Mouse (Mus musculus): ENCODE results near the gene Rps10.

Rps10 gene

GRCm38 (mm10) chr17:27636132-27637020, at the start of gene Rps10:
TSS of gene Rps10 (minus strand) at chr17:27636669.
- ATAC-seq (ENCODE audit: low TSS enrichment), result no peak

DNA sequence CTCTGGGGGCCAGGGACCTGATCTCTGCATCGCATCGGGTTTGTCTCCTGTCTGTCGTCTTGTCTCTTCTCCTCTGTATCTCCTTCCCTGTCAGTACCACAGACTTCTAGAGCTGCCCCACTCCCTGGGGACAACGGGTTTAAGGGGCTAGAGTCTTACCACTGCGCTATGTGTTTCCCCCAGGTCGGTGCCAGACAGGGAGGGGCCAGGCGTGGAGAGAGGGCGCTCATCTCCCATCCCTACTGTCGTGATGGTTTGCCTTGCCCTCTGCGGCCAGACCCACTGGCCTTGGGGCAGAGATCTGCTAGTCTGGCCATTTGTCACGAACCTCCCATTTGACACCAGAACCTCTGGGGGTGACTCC, 49.1 kb upstream of the Rps10 start:
- peak; percentile 14; the same call in 1 of the 2 replicates for ATAC-seq (ENCODE audit: low TSS enrichment)

DNA sequence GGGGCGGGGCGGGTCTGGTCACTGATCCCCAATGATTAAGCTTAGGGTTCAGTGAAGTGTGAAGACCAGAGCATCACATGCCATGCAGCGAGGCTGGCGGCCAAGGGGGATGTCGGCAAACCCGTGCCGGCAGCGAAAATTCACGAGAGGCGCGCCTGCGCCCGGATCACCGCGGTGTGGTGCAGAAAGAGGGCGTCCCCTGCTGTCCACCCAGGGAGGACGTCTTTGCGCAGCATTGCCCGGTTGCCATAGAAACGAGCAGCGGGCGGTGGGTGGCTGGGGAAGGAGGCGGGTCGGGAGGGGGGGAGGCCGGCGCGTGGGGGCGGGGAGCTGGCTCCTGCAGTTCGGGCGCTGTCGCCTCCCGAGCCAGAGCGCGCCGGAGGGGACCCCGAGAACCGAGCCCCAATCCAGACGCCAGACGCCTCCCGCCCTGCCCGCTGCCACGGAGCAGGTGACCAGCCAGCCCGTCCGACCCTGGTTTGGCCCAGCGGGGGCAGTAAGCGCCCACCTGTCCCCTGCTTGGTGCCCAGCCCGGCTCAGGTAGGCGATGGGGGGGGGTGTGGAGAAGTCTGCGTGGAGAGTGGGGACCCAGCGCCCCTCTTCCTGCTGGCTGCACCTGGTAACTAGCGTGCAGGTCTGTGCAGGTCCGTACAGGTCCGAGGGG, 48.5 kb upstream of the Rps10 start:
- ATAC-seq (ENCODE audit: low TSS enrichment), result peak; percentile 50

DNA sequence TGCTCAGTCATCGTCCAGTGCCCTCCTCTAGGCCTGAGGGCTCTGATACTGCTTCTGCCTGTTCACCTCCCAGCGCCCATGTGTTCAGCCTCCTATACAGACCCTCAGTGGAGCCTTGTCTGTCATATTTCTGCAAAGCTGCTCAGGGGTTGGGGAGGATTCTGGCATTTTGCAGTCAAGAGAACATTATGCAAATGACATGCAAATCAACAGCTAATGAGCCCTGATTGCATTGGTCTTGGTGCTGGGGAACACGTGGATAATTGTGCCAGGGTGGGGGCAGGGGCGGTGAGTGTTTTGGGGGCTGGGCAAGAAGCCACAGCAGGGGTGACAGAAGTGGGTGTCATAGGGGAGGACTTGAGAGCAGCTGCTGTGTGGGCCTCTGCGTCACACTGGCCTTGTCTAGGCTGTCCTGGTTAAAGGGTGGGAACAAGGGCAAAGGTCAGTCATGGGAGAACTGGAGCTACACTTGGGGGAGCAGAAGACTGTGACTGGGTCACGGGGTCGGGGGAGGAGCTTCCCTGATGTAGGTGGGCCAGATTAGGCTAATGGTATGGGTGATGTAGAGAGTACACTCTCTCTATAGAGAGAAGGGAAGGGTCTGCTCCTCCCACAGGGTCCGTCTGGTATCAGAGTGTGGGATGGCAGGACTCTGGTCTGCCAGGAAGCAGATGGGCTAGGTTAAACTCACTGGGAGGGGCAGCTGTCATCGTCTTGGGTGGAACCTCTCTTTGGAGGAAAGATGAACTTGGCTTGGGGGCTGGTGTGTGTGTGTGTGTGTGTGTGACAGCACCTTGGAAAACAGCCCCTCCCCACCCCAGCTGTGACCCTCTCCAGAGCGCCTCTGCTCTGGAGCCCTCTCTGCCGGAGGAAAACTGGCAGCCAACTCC, 42.7 kb upstream of the Rps10 start:
- ATAC-seq (ENCODE audit: low TSS enrichment), result 0 out of 2 replicates have a peak, but pooled peaks have one; percentile 20

DNA sequence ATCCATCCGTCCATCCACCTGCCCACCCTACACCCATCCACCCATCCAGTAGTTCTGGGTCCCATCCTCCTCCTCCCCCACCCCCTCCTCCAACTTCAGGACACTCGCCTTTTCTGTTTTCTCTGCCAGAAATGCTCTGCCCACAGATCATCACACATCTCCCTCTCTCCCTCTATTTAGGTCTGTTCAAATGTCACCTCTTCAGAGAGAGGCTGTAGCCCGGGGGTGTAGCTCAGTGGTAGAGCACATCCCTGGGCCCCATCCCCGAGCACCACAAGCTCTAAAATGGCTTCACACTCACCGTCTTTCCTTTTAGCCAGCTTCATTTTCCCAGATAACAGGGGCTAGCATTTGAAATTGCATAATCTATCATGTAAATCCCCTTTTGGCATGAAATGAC, 41.3 kb upstream of the Rps10 start:
- ATAC-seq (ENCODE audit: low TSS enrichment), result peak; percentile 54; the same call in 1 of the 2 replicates

GRCm38 (mm10) chr17:27676270-27676669, 39.8 kb upstream of the Rps10 start:
- peak; percentile 44; the same call in 1 of the 2 replicates for ATAC-seq (ENCODE audit: low TSS enrichment)

DNA sequence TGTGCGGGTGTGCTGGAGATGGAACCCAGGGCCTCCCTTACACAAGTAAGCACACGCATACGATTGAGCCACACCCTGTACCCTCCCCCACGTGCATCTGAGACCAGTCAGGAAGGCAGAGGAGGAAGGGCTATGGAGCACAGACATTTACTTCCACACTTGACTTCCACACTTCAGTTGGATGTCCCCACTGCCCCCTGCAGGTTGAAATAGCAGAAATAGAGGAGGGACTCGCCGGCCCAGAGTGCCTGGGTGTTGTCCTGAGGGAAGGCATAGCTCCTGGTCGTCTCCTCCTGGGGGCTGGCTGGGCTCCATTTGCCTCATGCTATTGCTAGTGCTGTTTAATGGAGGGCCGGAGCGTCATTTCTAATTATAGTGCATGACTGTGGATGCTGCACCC, 39.0 kb upstream of the Rps10 start:
- no peak for ATAC-seq (ENCODE audit: low TSS enrichment)

DNA sequence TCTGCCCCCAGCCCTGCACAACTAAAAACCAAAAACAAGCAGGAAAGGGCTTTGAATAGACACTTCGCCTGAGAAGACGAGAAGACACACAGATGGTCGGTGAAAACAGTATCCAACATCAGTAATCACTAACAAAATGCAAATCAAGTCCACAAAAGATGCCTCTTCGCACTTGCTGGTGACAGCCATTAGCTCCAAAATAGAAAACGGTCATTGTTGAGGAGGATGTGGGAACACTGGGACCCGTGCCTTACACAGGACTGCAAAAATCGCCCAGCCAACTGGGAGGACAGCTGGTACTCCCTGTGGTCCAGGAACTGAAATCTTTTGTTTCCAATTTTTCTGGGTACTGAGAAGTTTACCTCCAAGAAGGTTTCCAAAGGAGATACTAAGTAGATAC, 37.5 kb upstream of the Rps10 start:
- 0 out of 2 replicates have a peak, but pooled peaks have one; percentile 5 for ATAC-seq (ENCODE audit: low TSS enrichment)

DNA sequence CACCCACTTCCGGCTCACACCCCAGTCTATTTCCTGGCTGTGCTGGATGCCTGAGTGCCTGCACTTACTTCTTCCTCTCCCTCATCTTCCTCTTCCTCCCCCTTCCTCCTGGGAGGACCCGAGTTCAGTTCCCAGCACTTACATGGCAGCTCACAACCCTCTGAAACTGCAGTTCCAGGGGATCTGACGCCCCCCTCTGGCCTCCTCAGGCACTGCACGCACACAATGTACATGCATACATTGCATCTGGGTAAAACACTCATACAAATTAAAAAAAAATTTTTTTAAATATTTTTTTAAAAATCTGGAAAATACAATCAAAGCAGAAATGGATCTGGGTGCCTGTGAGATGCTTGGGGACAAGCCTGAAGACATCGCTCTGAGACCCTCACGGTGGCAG, 35.3 kb upstream of the Rps10 start:
- no peak for ATAC-seq (ENCODE audit: low TSS enrichment)

- ATAC-seq (ENCODE audit: low TSS enrichment), result no peak
These were observed 22.3 kb upstream of the Rps10 start for GRCm38 (mm10) chr17:27658767-27659166.

DNA sequence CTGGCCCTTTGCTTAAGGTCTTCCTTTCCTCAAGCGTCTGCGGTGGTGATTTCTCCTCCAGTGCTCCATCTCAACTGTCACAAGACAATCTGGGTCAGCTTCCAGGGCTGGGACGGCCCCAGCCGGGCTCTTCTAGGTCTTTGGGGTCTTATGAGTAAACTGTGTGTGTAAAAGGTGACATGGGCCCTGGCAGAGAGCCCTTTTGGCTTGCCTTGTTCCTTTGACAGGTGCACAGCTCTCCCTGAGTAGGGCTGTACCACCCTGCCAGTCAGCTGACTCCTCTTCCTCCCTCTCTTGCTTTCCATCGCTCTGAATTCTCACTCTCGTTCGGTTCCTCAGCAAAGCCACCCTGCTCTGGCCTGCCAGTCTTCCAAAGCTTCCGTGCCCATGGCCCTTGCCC, 20.7 kb upstream of the Rps10 start:
- 0 out of 2 replicates have a peak, but pooled peaks have one; percentile 11 for ATAC-seq (ENCODE audit: low TSS enrichment)

DNA sequence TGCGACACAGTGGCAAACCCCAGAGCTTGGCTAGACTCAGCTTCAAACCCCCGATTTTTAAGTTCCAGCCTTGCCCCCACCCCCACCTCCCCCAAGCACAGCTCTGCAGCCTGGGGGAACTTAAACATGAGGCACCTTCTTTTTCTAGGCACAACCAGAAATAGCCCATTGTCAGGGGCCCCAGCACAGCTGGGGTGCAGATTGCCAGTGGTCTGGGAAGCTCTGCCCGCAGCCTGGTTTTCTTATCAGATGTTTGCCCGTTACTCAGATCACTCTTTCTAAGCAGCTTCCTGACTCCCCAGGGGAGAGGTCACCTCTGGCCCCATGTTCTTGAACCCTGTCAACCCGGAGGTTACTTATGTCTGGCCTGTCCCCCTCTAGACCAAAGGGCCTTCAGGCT, 19.9 kb upstream of the Rps10 start:
- no peak for ATAC-seq (ENCODE audit: low TSS enrichment)

DNA sequence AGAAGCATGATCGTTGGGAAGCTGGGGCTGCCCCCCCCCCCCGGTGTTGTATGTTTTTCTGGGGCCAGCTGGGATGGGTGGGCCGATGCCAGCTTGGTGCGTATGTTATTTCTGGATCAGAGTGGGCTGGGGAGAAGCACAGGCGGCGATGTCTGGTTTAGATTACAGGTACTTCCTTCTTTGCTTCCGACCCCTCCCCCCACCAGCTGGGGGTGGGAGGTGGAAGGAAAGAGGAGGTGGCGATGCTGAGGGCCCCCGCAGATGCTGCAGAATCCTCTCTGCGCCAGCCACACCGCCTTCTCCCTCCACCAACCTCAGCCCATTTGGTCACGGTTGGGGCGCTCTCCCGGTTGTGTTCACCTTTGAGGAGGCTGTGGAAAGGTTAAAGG, 19.5 kb upstream of the Rps10 start:
- peak; percentile 50 for ATAC-seq (ENCODE audit: low TSS enrichment)

DNA sequence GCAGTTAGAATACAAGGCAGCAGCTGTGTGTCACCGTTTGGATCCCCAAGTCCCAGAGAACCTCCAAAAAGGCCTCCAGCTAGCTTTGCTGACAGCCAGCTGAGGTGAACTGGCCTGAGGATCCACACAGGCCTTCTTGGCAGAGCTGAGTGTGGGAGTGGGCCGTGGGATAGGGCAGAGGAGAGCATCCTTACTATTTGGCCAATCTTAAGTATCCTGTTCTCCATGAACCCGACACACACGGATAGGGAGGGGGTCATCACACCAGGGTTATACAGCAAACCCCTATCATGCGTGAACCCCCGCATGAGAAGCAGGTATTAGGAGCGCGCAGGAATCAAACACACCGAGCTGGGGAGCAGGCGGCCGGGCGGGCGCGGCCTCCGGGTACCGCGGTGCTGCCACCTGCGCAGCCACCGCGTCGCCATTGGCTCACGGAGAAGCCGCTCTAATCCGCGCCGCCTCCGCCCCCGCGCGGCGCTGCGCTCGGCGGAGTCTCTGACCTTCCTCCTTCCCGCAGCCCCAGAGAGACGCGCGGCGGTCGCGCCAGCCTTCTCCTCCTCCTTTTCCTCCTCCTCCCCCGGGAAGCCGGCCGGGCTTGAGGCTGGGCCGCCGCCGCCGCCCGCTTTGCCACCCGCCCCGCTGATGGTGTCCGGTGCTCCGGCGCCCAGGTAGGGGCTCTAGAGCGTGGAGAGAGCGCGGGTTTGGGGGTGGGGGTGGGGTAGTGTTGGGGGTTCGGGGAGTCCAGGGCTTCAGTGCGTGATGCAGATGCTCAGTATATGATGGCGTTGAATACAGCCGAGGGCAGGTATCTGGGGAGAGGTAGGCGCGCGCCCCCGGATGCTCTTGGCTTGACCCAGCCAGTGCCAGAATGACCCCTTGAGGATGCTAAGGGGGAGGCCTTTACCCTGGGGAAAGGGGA, 18.9 kb upstream of the Rps10 start, which contains the start of gene Pacsin1:
Gene Pacsin1 (plus strand): TSS at position 421 of the 922 bp plus-strand sequence.
- peak; percentile 49 for ATAC-seq (ENCODE audit: low TSS enrichment)

GRCm38 (mm10) chr17:27653253-27653959, 16.9 kb upstream of the Rps10 start:
- no peak for ATAC-seq (ENCODE audit: low TSS enrichment)

- no peak for ATAC-seq (ENCODE audit: low TSS enrichment)
These were observed 15.7 kb upstream of the Rps10 start for GRCm38 (mm10) chr17:27652046-27652790.

DNA sequence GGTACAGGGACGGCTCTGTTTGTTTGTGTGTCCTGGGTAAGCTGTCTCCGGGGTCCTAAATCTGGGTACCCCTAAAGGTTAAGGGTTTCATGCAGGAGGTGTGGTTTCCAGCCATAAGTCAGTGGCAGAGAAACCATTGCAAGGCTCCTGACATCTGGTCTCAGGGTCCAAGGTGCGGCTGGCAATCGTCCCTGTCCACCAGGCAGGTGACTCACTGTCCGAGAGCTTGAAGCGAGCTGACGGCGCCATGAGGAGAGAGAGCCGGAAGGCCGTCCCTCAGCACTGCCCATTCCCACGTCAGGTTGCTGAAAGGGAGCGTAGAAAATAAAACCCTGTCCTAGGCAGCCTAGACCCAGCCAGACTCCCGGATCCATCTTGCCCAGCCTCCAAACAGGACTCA, 14.1 kb upstream of the Rps10 start:
- no peak for ATAC-seq (ENCODE audit: low TSS enrichment)

DNA sequence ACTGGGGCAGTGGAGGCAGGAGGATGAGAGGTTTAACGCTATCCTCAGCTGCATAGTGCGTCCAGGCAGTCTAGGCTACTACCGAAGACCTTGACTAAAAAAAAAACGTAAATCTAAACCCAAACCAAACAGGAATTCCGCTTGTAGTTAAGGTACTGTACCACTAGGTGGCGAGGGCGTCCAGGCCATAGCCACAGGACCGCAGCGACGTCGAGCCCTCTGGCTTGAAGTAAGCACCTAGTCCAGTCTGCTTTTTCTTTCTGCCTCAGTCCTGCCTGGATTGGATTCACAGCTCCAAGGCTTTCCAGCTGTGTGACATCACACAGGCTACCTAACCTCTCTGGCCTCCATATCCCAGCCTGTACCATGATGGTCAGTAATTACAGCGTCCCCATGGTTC, 13.7 kb upstream of the Rps10 start:
- peak; percentile 56; the same call in 1 of the 2 replicates for ATAC-seq (ENCODE audit: low TSS enrichment)

DNA sequence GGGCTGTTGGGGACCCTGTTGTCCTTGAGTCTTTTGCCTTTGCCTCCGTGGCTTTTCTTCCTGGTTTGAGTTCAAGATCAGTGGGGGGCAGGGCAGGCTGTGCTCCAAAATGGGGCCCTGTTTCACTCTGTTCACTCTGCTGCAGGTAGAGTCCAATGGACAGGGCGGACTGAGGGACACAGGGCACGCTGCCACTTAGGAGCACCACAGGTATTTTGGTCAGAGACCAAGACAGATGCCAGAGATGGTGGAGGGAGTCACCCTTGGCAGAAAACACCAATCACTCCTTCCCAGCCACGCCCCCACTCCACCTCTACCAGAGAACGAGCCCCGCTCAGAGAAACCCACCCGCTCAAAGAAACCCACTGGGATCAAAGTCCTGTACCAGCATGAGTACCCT, 9.3 kb upstream of the Rps10 start:
- no peak for ATAC-seq (ENCODE audit: low TSS enrichment)

All from frontal cortex, adult (tissue).